22 mouse cellular contexts compared by ENCODE assay signal in the genomic region with DNA sequence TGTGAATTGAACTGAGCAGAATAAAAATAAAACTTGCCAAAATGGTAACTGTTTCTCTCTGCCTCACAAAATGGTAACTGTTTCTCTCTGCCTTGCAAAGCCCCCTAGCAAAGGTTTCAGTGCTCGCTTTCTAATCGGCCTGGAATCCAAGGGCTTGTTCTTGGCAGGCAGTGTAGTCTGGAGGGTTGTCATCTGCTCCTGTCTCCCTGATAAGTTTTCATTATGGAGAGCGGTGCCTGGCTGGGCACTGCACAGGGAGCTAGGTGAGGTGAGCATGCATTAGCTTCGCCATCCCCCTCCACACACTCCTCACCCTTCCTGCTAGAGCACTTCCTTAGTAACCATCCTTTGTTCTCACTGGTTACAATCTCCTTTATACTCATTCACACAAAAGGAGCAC. TPM values are rescaled to one million over a fixed set of nuclear protein-coding genes. Genes with fewer than 3 reads are reported as not detected.
DNase-seq lines count a peak whose midpoint lies in the region; ATAC-seq lines count a peak whose summit lies in the region.
"Had no signal": no experiment of that assay in that cellular context is flagged by ENCODE, and none has a peak within 500 bp of the region (broad histone marks: within the 10 kb centered on the region; RNA-seq: fewer than 3 reads in every experiment).

No protein-coding gene starts in this region.

- no peaks in the 10 kb centered on the region for H3K27me3 ChIP-seq in hindbrain, embryonic 16.5 days (replicated peaks; ENCODE audit: control insufficient read depth, insufficient read depth, low read length)
- no peaks in the 10 kb centered on the region for H3K27me3 ChIP-seq in hindbrain, embryonic 11.5 days (ENCODE audit: control insufficient read depth, insufficient read depth, low read length)
- no peaks in the 10 kb centered on the region for H3K27me3 ChIP-seq in midbrain, embryonic 14.5 days (ENCODE audit: control insufficient read depth, insufficient read depth, low read length)
- H3K27me3 ChIP-seq in midbrain, embryonic 15.5 days (replicated peaks), result no peaks in the 10 kb centered on the region
- H3K27me3 ChIP-seq: hindbrain, embryonic 15.5 days; kidney, embryonic 15.5 days; megakaryocyte, embryonic 14.5 days; stomach, embryonic 15.5 days had no signal

- intact Hi-C loops in heart, postnatal 25 days (cut with DNase I), result loop anchor here (5.0 kb wide), 1 partner anchor 363 kb away; no protein-coding TSS in a partner anchor

- no peaks in the 10 kb centered on the region for H3K9me3 ChIP-seq in hindbrain, embryonic 16.5 days (ENCODE audit: control insufficient read depth, low read length)
- no peaks in the 10 kb centered on the region for H3K9me3 ChIP-seq in hindbrain, embryonic 11.5 days (ENCODE audit: control insufficient read depth, low read length)
- no peaks in the 10 kb centered on the region for H3K9me3 ChIP-seq in midbrain, embryonic 14.5 days (ENCODE audit: control insufficient read depth, low read length)
- no peaks in the 10 kb centered on the region for H3K9me3 ChIP-seq in midbrain, embryonic 15.5 days
- H3K9me3 ChIP-seq: hindbrain, embryonic 15.5 days; kidney, embryonic 15.5 days; megakaryocyte, embryonic 14.5 days; stomach, embryonic 15.5 days had no signal

- no peak overlapping the region for H3K27ac ChIP-seq in hindbrain, embryonic 16.5 days (ENCODE audit: low read depth, low read length)
- no peak overlapping the region for H3K27ac ChIP-seq in hindbrain, embryonic 11.5 days (ENCODE audit: low read depth, low read length)
- no peak overlapping the region for H3K27ac ChIP-seq in midbrain, embryonic 14.5 days (replicated peaks; ENCODE audit: low read depth, low read length)
- H3K27ac ChIP-seq in midbrain, embryonic 15.5 days, result no peak overlapping the region
- H3K27ac ChIP-seq: hindbrain, embryonic 15.5 days; kidney, embryonic 15.5 days; left cerebral cortex, adult 2 months; stomach, embryonic 15.5 days had no signal

- no peak overlapping the region for H3K4me3 ChIP-seq in hindbrain, embryonic 16.5 days (ENCODE audit: low read length)
- H3K4me3 ChIP-seq in hindbrain, embryonic 11.5 days (ENCODE audit: low read depth, low read length), result no peak overlapping the region
- H3K4me3 ChIP-seq in midbrain, embryonic 14.5 days (replicated peaks; ENCODE audit: low read depth, low read length), result no peak overlapping the region
- H3K4me3 ChIP-seq in midbrain, embryonic 15.5 days, result no peak overlapping the region
- H3K4me3 ChIP-seq: erythroblast, embryonic 14.5 days; hindbrain, embryonic 15.5 days; kidney, embryonic 15.5 days; left cerebral cortex, adult 2 months; megakaryocyte, embryonic 14.5 days; stomach, embryonic 15.5 days had no signal

- peak; percentile 64 for DNase-seq in heart, adult 11 months
- no peak for DNase-seq in heart, postnatal 25 days (ENCODE audit: low spot score)
- no peak for DNase-seq in hindbrain, embryonic 11.5 days (ENCODE audit: low spot score)
- DNase-seq in midbrain, embryonic 14.5 days, result peak; percentile 8
- DNase-seq in spleen, adult 18-20 months, result no peak
- DNase-seq: adrenal gland, postnatal 36 days; cerebellum, adult 18-20 months; gastrocnemius, postnatal 14 days; kidney, postnatal 4 days; layer of hippocampus, adult 9-11 months; right cerebral cortex, postnatal 25 days had no signal

- WGBS in hindbrain, embryonic 16.5 days, result 46% methylated on average over 4 of the region's 4 CpGs
- 73% methylated on average over 4 of the region's 4 CpGs for WGBS in hindbrain, embryonic 11.5 days
- WGBS in midbrain, embryonic 14.5 days, result 68% methylated on average over 4 of the region's 4 CpGs
- 63% methylated on average over 4 of the region's 4 CpGs for WGBS in midbrain, embryonic 15.5 days

- no peak overlapping the region for H3K4me2 ChIP-seq in hindbrain, embryonic 16.5 days (ENCODE audit: low read length)
- H3K4me2 ChIP-seq in hindbrain, embryonic 11.5 days (replicated peaks; ENCODE audit: low read depth, low read length), result no peak overlapping the region
- H3K4me2 ChIP-seq in midbrain, embryonic 14.5 days (ENCODE audit: low read length), result no peak overlapping the region
- H3K4me2 ChIP-seq in midbrain, embryonic 15.5 days, result no peak overlapping the region
- H3K4me2 ChIP-seq: hindbrain, embryonic 15.5 days; kidney, embryonic 15.5 days; liver, embryonic 11.5 days; stomach, embryonic 15.5 days had no signal

- peak; percentile 28; the same call in 1 of the 2 replicates for ATAC-seq in hindbrain, embryonic 16.5 days
- ATAC-seq in hindbrain, embryonic 11.5 days (ENCODE audit: low FRiP score), result no peak
- no peak for ATAC-seq in midbrain, embryonic 14.5 days (ENCODE audit: low FRiP score, low TSS enrichment)
- no peak for ATAC-seq in midbrain, embryonic 15.5 days (replicated peaks)
- ATAC-seq: intestine, postnatal 0 days had no signal

- no peaks in the 10 kb centered on the region for H3K36me3 ChIP-seq in hindbrain, embryonic 16.5 days (ENCODE audit: control insufficient read depth, insufficient read depth, low read length)
- no peaks in the 10 kb centered on the region for H3K36me3 ChIP-seq in hindbrain, embryonic 11.5 days (ENCODE audit: control insufficient read depth, insufficient read depth, low read length)
- H3K36me3 ChIP-seq in midbrain, embryonic 14.5 days (ENCODE audit: control insufficient read depth, insufficient read depth, low read length), result no peaks in the 10 kb centered on the region
- no peaks in the 10 kb centered on the region for H3K36me3 ChIP-seq in midbrain, embryonic 15.5 days (replicated peaks)
- H3K36me3 ChIP-seq: hindbrain, embryonic 15.5 days; kidney, embryonic 15.5 days; stomach, embryonic 15.5 days had no signal

- no peaks in the 10 kb centered on the region for H3K4me1 ChIP-seq in hindbrain, embryonic 16.5 days (ENCODE audit: control insufficient read depth, insufficient read depth, low read depth, low read length)
- no peaks in the 10 kb centered on the region for H3K4me1 ChIP-seq in hindbrain, embryonic 11.5 days (replicated peaks; ENCODE audit: control insufficient read depth, insufficient read depth, low read length)
- H3K4me1 ChIP-seq in midbrain, embryonic 14.5 days (ENCODE audit: control insufficient read depth, insufficient read depth, low read length), result no peaks in the 10 kb centered on the region
- H3K4me1 ChIP-seq in midbrain, embryonic 15.5 days, result no peaks in the 10 kb centered on the region
- H3K4me1 ChIP-seq: hindbrain, embryonic 15.5 days; stomach, embryonic 15.5 days had no signal

- no peak overlapping the region for H3K9ac ChIP-seq in hindbrain, embryonic 16.5 days (ENCODE audit: low read depth, low read length)
- no peak overlapping the region for H3K9ac ChIP-seq in hindbrain, embryonic 11.5 days (ENCODE audit: low read depth, low read length)
- no peak overlapping the region for H3K9ac ChIP-seq in midbrain, embryonic 14.5 days (replicated peaks; ENCODE audit: low read length)
- H3K9ac ChIP-seq in midbrain, embryonic 15.5 days, result no peak overlapping the region
- H3K9ac ChIP-seq: hindbrain, embryonic 15.5 days; kidney, embryonic 15.5 days; stomach, embryonic 15.5 days had no signal

RNA-seq across cellular contexts. Expression of gene Thnsl1, which starts 54.5 kb away (rescaled TPM):
- total RNA-seq in heart, postnatal 25 days (2021), result 1 to 10 TPM; 5.6 to 8.6 TPM
- polyA plus RNA-seq in hindbrain, embryonic 16.5 days (2015; fragmentation: Nextera tagmentation; extraction: Ambion mirVana), result 22.7 and 25.4 TPM in 2 replicates
- polyA plus RNA-seq in hindbrain, embryonic 11.5 days (2014; fragmentation: Nextera tagmentation; extraction: Ambion mirVana), result 16.2 and 18.2 TPM in 2 replicates
- polyA plus RNA-seq in midbrain, embryonic 14.5 days (2014; fragmentation: Nextera tagmentation; extraction: Ambion mirVana), result 22.4 and 26.7 TPM in 2 replicates
- 24.4 TPM in 2 replicates for polyA plus RNA-seq in midbrain, embryonic 15.5 days (2015; fragmentation: Nextera tagmentation; extraction: Ambion mirVana)
- polyA plus RNA-seq: erythroblast, embryonic 14.5 days had no signal

RNA-seq across cellular contexts. Expression of gene Enkur, which starts 54.9 kb away (rescaled TPM):
- total RNA-seq in heart, postnatal 25 days (2021), result 1 to 10 TPM; 1.7 to 2.3 TPM
- 4.6 and 5.3 TPM in 2 replicates for polyA plus RNA-seq in hindbrain, embryonic 16.5 days (2015; fragmentation: Nextera tagmentation; extraction: Ambion mirVana)
- 3.7 TPM in 2 replicates for polyA plus RNA-seq in hindbrain, embryonic 11.5 days (2014; fragmentation: Nextera tagmentation; extraction: Ambion mirVana)
- polyA plus RNA-seq in midbrain, embryonic 14.5 days (2014; fragmentation: Nextera tagmentation; extraction: Ambion mirVana), result 3.7 and 4.8 TPM in 2 replicates
- 5.2 and 6.1 TPM in 2 replicates for polyA plus RNA-seq in midbrain, embryonic 15.5 days (2015; fragmentation: Nextera tagmentation; extraction: Ambion mirVana)
- polyA plus RNA-seq: erythroblast, embryonic 14.5 days; limb, embryonic 11.5 days had no signal

Comparison
In these comparisons a context has a peak if more than half of its experiments do, and no peak if none do; other contexts are left out.
1. DNase-seq: peak in heart, adult 11 months (single experiment) and midbrain, embryonic 14.5 days (single experiment); none in heart, postnatal 25 days (single experiment), hindbrain, embryonic 11.5 days (single experiment) and spleen, adult 18-20 months (0 of 2).